Mouse (Mus musculus): Measurements from ENCODE around the gene Kctd11. TPM values are rescaled to one million over a fixed set of nuclear protein-coding genes. Genes with fewer than 3 reads are reported as not detected.

Gene Kctd11
- polyA plus RNA-seq, 1 experiment = 20.7 TPM

GRCm38 (mm10) chr11:69828832-69829231 lies 52.4 kb downstream of the Kctd11 start:
- Histone ChIP-seq H3K27ac (ENCODE audit: insufficient read depth, low read length) (no peak overlapping the region), H3K4me1 (ENCODE audit: control insufficient read depth, insufficient read depth, low read length) (no peaks in the 10 kb centered on the region), H3K4me3 (ENCODE audit: insufficient read depth, low read length) (no peak overlapping the region)
- TF ChIP-seq CTCF (IDR thresholded peaks at IDR 0.05; ENCODE audit: borderline replicate concordance, insufficient read depth, low read length) = no peak
- no peak for TF ChIP-seq POLR2A (IDR thresholded peaks at IDR 0.05; ENCODE audit: low read depth, low read length)

Other genes with a start within 250 kb of the Kctd11 start
- gene Fxr2, start 248.4 kb downstream of the Kctd11 start, polyA plus RNA-seq (2011; ENCODE audit: insufficient read length, low read depth, missing spikeins) = 63.5 and 71.7 TPM in 2 replicates
- gene Sox15, start 226.1 kb downstream of the Kctd11 start, polyA plus RNA-seq (2011; ENCODE audit: insufficient read length, low read depth, missing spikeins) = not detected in 2 replicates
- gene Mpdu1, start 218.8 kb downstream of the Kctd11 start, polyA plus RNA-seq (2011; ENCODE audit: insufficient read length, low read depth, missing spikeins) = 45.2 and 47.8 TPM in 2 replicates
- 4.9 and 8.6 TPM in 2 replicates for gene Cd68, start 215.3 kb downstream of the Kctd11 start, polyA plus RNA-seq (2011; ENCODE audit: insufficient read length, low read depth, missing spikeins)
- gene Eif4a1, start 209.0 kb downstream of the Kctd11 start, polyA plus RNA-seq (2011; ENCODE audit: insufficient read length, low read depth, missing spikeins) = 717 and 781 TPM in 2 replicates
- 117 and 187 TPM in 2 replicates for gene Senp3, start 199.3 kb downstream of the Kctd11 start, polyA plus RNA-seq (2011; ENCODE audit: insufficient read length, low read depth, missing spikeins)
- 0.85 and 1.5 TPM in 2 replicates for gene Tnfsf13, start 195.6 kb downstream of the Kctd11 start, polyA plus RNA-seq (2011; ENCODE audit: insufficient read length, low read depth, missing spikeins)
- 20.0 and 25.5 TPM in 2 replicates for gene Tnfsf12, start 185.6 kb downstream of the Kctd11 start, polyA plus RNA-seq (2011; ENCODE audit: insufficient read length, low read depth, missing spikeins)
- gene Tnfsfm13, start 185.3 kb downstream of the Kctd11 start, polyA plus RNA-seq (2011; ENCODE audit: insufficient read length, low read depth, missing spikeins) = 3.0 and 4.4 TPM in 2 replicates
- gene Polr2a, start 122.8 kb downstream of the Kctd11 start, polyA plus RNA-seq (2011; ENCODE audit: insufficient read length, low read depth, missing spikeins) = 82.6 and 90.9 TPM in 2 replicates
- not detected in 2 replicates for gene Slc35g3, start 119.4 kb downstream of the Kctd11 start, polyA plus RNA-seq (2011; ENCODE audit: insufficient read length, low read depth, missing spikeins)
- 22.6 and 28.5 TPM in 2 replicates for gene Zbtb4, start 115.5 kb downstream of the Kctd11 start, polyA plus RNA-seq (2011; ENCODE audit: insufficient read length, low read depth, missing spikeins)
- 4.6 and 7.2 TPM in 2 replicates for gene Chrnb1, start 85.5 kb downstream of the Kctd11 start, polyA plus RNA-seq (2011; ENCODE audit: insufficient read length, low read depth, missing spikeins)
- 1.1 and 2.5 TPM in 2 replicates for gene Fgf11, start 79.5 kb downstream of the Kctd11 start, polyA plus RNA-seq (2011; ENCODE audit: insufficient read length, low read depth, missing spikeins)
- gene Tmem102, start 75.8 kb downstream of the Kctd11 start, polyA plus RNA-seq (2011; ENCODE audit: insufficient read length, low read depth, missing spikeins) = not detected in 2 replicates
- gene Gm39566, start 66.1 kb downstream of the Kctd11 start, polyA plus RNA-seq (2011; ENCODE audit: insufficient read length, low read depth, missing spikeins) = not detected in 2 replicates
- not detected in 2 replicates for gene Spem2, start 62.9 kb downstream of the Kctd11 start, polyA plus RNA-seq (2011; ENCODE audit: insufficient read length, low read depth, missing spikeins)
- not detected in 2 replicates for gene Spem1, start 59.2 kb downstream of the Kctd11 start, polyA plus RNA-seq (2011; ENCODE audit: insufficient read length, low read depth, missing spikeins)
- 33.8 and 42.0 TPM in 2 replicates for gene Nlgn2, start 43.6 kb downstream of the Kctd11 start, polyA plus RNA-seq (2011; ENCODE audit: insufficient read length, low read depth, missing spikeins)
- 72.1 and 94.8 TPM in 2 replicates for gene Tmem256, start 42.9 kb downstream of the Kctd11 start, polyA plus RNA-seq (2011; ENCODE audit: insufficient read length, low read depth, missing spikeins)
- 120 and 128 TPM in 2 replicates for gene Plscr3, start 35.0 kb downstream of the Kctd11 start, polyA plus RNA-seq (2011; ENCODE audit: insufficient read length, low read depth, missing spikeins)
- not detected in 2 replicates for gene Tnk1, start 22.7 kb downstream of the Kctd11 start, polyA plus RNA-seq (2011; ENCODE audit: insufficient read length, low read depth, missing spikeins)
- gene Tmem95, start 3.4 kb downstream of the Kctd11 start, polyA plus RNA-seq (2011; ENCODE audit: insufficient read length, low read depth, missing spikeins) = not detected in 2 replicates
- not detected in 2 replicates for gene Acap1, start 14.1 kb upstream of the Kctd11 start, polyA plus RNA-seq (2011; ENCODE audit: insufficient read length, low read depth, missing spikeins)
- 3.5 and 4.9 TPM in 2 replicates for gene 2810408A11Rik, start 19.6 kb upstream of the Kctd11 start, polyA plus RNA-seq (2011; ENCODE audit: insufficient read length, low read depth, missing spikeins)
- gene Neurl4, start 19.7 kb upstream of the Kctd11 start, polyA plus RNA-seq (2011; ENCODE audit: insufficient read length, low read depth, missing spikeins) = 30.8 and 31.8 TPM in 2 replicates
- gene Gps2, start 32.5 kb upstream of the Kctd11 start, polyA plus RNA-seq (2011; ENCODE audit: insufficient read length, low read depth, missing spikeins) = 24.1 and 27.8 TPM in 2 replicates
- 725 and 764 TPM in 2 replicates for gene Eif5a, start 40.6 kb upstream of the Kctd11 start, polyA plus RNA-seq (2011; ENCODE audit: insufficient read length, low read depth, missing spikeins)
- gene Ybx2, start 54.4 kb upstream of the Kctd11 start, polyA plus RNA-seq (2011; ENCODE audit: insufficient read length, low read depth, missing spikeins) = not detected in 2 replicates
- gene Slc2a4, start 66.8 kb upstream of the Kctd11 start, polyA plus RNA-seq (2011; ENCODE audit: insufficient read length, low read depth, missing spikeins) = 2.3 and 2.7 TPM in 2 replicates
- not detected in 2 replicates for gene Cldn7, start 83.4 kb upstream of the Kctd11 start, polyA plus RNA-seq (2011; ENCODE audit: insufficient read length, low read depth, missing spikeins)
- 140 and 171 TPM in 2 replicates for gene Ctdnep1, start 99.8 kb upstream of the Kctd11 start, polyA plus RNA-seq (2011; ENCODE audit: insufficient read length, low read depth, missing spikeins)
- 68.8 and 86.1 TPM in 2 replicates for gene Elp5, start 101.1 kb upstream of the Kctd11 start, polyA plus RNA-seq (2011; ENCODE audit: insufficient read length, low read depth, missing spikeins)
- gene Gabarap, start 109.7 kb upstream of the Kctd11 start, polyA plus RNA-seq (2011; ENCODE audit: insufficient read length, low read depth, missing spikeins) = 639 and 646 TPM in 2 replicates
- gene Phf23, start 114.4 kb upstream of the Kctd11 start, polyA plus RNA-seq (2011; ENCODE audit: insufficient read length, low read depth, missing spikeins) = 78.6 and 89.1 TPM in 2 replicates
- 27.7 and 32.1 TPM in 2 replicates for gene Dvl2, start 119.2 kb upstream of the Kctd11 start, polyA plus RNA-seq (2011; ENCODE audit: insufficient read length, low read depth, missing spikeins)
- 47.4 and 57.9 TPM in 2 replicates for gene Acadvl, start 134.0 kb upstream of the Kctd11 start, polyA plus RNA-seq (2011; ENCODE audit: insufficient read length, low read depth, missing spikeins)
- 69.8 and 77.7 TPM in 2 replicates for gene Dlg4, start 135.5 kb upstream of the Kctd11 start, polyA plus RNA-seq (2011; ENCODE audit: insufficient read length, low read depth, missing spikeins)
- 0.52 and 0.60 TPM in 2 replicates for gene Asgr1, start 172.7 kb upstream of the Kctd11 start, polyA plus RNA-seq (2011; ENCODE audit: insufficient read length, low read depth, missing spikeins)
- gene Asgr2, start 211.2 kb upstream of the Kctd11 start, polyA plus RNA-seq (2011; ENCODE audit: insufficient read length, low read depth, missing spikeins) = not detected in 2 replicates
- gene Mgl2, start 248.9 kb upstream of the Kctd11 start, polyA plus RNA-seq (2011; ENCODE audit: insufficient read length, low read depth, missing spikeins) = not detected in 2 replicates

Measured in embryonic fibroblast, embryonic 13.5 days (primary cell).